Mouse (Mus musculus): ENCODE data around the gene N4bp2. TPM values are rescaled to one million over a fixed set of nuclear protein-coding genes. Genes with fewer than 3 reads are reported as not detected.

N4bp2 gene
- total and polyA plus RNA-seq, 3 experiments, result 2.4 to 11.1 (median 11.1) TPM

GRCm38 (mm10) chr5:65748880-65749279 is 14.4 kb upstream of the N4bp2 start:
- no peak for DNase-seq
- H3K9ac ChIP-seq (ENCODE audit: low read depth, low read length), result no peak overlapping the region
- intact Hi-C loops (cut with DNase I), result no loop called here
- H3K27me3 ChIP-seq (ENCODE audit: control insufficient read depth, insufficient read depth, low read length), result no peaks in the 10 kb centered on the region
- no peak overlapping the region for H3K4me3 ChIP-seq
- H3K79me2 ChIP-seq (replicated peaks; ENCODE audit: control insufficient read depth, insufficient read depth, low read length), result no peaks in the 10 kb centered on the region
- no peaks in the 10 kb centered on the region for H3K4me1 ChIP-seq (ENCODE audit: control insufficient read depth, insufficient read depth, low read length)
- TF ChIP-seq POLR2A (IDR thresholded peaks at IDR 0.05; ENCODE audit: insufficient read depth, low read depth, low read length) (no peak), CTCF (IDR thresholded peaks at IDR 0.05) (no peak), EP300 (IDR thresholded peaks at IDR 0.05; ENCODE audit: insufficient read depth, low read depth, low read length) (no peak)
- no peaks in the 10 kb centered on the region for H3K36me3 ChIP-seq (ENCODE audit: control insufficient read depth, insufficient read depth, low read length)
- H3K27ac ChIP-seq, result no peak overlapping the region

GRCm38 (mm10) chr5:65752021-65752420 is 11.3 kb upstream of the N4bp2 start:
- H3K36me3 ChIP-seq (ENCODE audit: control insufficient read depth, insufficient read depth, low read length), result no peaks in the 10 kb centered on the region

GRCm38 (mm10) chr5:65755859-65756258 is 7.5 kb upstream of the N4bp2 start:
- TF ChIP-seq EP300 (IDR thresholded peaks at IDR 0.05; ENCODE audit: insufficient read depth, low read depth, low read length), result no peak
- TF ChIP-seq POLR2A (IDR thresholded peaks at IDR 0.05; ENCODE audit: insufficient read depth, low read depth, low read length), result no peak
- no peak for TF ChIP-seq CTCF (IDR thresholded peaks at IDR 0.05)
- no peaks in the 10 kb centered on the region for H3K27me3 ChIP-seq (ENCODE audit: control insufficient read depth, insufficient read depth, low read length)
- H3K4me3 ChIP-seq, result no peak overlapping the region
- no peak overlapping the region for H3K9ac ChIP-seq (ENCODE audit: low read depth, low read length)
- no peaks in the 10 kb centered on the region for H3K4me1 ChIP-seq (ENCODE audit: control insufficient read depth, insufficient read depth, low read length)
- no peaks in the 10 kb centered on the region for H3K36me3 ChIP-seq (ENCODE audit: control insufficient read depth, insufficient read depth, low read length)
- DNase-seq, result peak; percentile 26 to 49
- 27% methylated on average over 5 of the region's 5 CpGs for WGBS
- no peak overlapping the region for H3K27ac ChIP-seq
- intact Hi-C loops (cut with DNase I), result no loop called here
- no peaks in the 10 kb centered on the region for H3K79me2 ChIP-seq (replicated peaks; ENCODE audit: control insufficient read depth, insufficient read depth, low read length)

More at GRCm38 (mm10) chr5:65752021-65752420, 11.3 kb upstream of the N4bp2 start:
- no peak overlapping the region for H3K27ac ChIP-seq
- no peaks in the 10 kb centered on the region for H3K79me2 ChIP-seq (replicated peaks; ENCODE audit: control insufficient read depth, insufficient read depth, low read length)
- intact Hi-C loops (cut with DNase I), result no loop called here
- DNase-seq, result no peak
- no peak for TF ChIP-seq POLR2A (IDR thresholded peaks at IDR 0.05; ENCODE audit: insufficient read depth, low read depth, low read length)
- TF ChIP-seq CTCF (IDR thresholded peaks at IDR 0.05), result no peak
- TF ChIP-seq EP300 (IDR thresholded peaks at IDR 0.05; ENCODE audit: insufficient read depth, low read depth, low read length), result no peak
- H3K4me3 ChIP-seq, result no peak overlapping the region
- H3K4me1 ChIP-seq (ENCODE audit: control insufficient read depth, insufficient read depth, low read length), result no peaks in the 10 kb centered on the region
- WGBS, result 22% methylated on average over 4 of the region's 4 CpGs
- no peak overlapping the region for H3K9ac ChIP-seq (ENCODE audit: low read depth, low read length)
- H3K27me3 ChIP-seq (ENCODE audit: control insufficient read depth, insufficient read depth, low read length), result no peaks in the 10 kb centered on the region

- Histone ChIP-seq H3K4me1 (ENCODE audit: control insufficient read depth, insufficient read depth, low read length) (peaks cover 2% of the 10 kb centered on the region), H3K36me3 (ENCODE audit: control insufficient read depth, insufficient read depth, low read length) (peaks cover 2% of the 10 kb centered on the region), H3K79me2 (replicated peaks; ENCODE audit: control insufficient read depth, insufficient read depth, low read length) (no peaks in the 10 kb centered on the region), H3K27me3 (ENCODE audit: control insufficient read depth, insufficient read depth, low read length) (no peaks in the 10 kb centered on the region), H3K9ac (ENCODE audit: low read depth, low read length) (no peak overlapping the region), H3K27ac (no peak overlapping the region), H3K4me3 (no peak overlapping the region)
- TF ChIP-seq EP300 (IDR thresholded peaks at IDR 0.05; ENCODE audit: insufficient read depth, low read depth, low read length), result no peak
- TF ChIP-seq POLR2A (IDR thresholded peaks at IDR 0.05; ENCODE audit: insufficient read depth, low read depth, low read length), result no peak
- no peak for TF ChIP-seq CTCF (IDR thresholded peaks at IDR 0.05)
- 79% methylated on average over 1 of the region's 1 CpGs for WGBS
- no peak for DNase-seq
- intact Hi-C loops (cut with DNase I), result no loop called here
Observed at GRCm38 (mm10) chr5:65757110-65757509, 6.2 kb upstream of the N4bp2 start.

GRCm38 (mm10) chr5:65760041-65760440 is 3.3 kb upstream of the N4bp2 start:
- Histone ChIP-seq H3K4me3 (no peak overlapping the region), H3K4me1 (ENCODE audit: control insufficient read depth, insufficient read depth, low read length) (peaks cover 2% of the 10 kb centered on the region), H3K9ac (ENCODE audit: low read depth, low read length) (no peak overlapping the region), H3K27me3 (ENCODE audit: control insufficient read depth, insufficient read depth, low read length) (no peaks in the 10 kb centered on the region), H3K27ac (no peak overlapping the region), H3K36me3 (ENCODE audit: control insufficient read depth, insufficient read depth, low read length) (peaks cover 2% of the 10 kb centered on the region), H3K79me2 (replicated peaks; ENCODE audit: control insufficient read depth, insufficient read depth, low read length) (no peaks in the 10 kb centered on the region)
- 94% methylated on average over 4 of the region's 4 CpGs for WGBS
- no peak for TF ChIP-seq POLR2A (IDR thresholded peaks at IDR 0.05; ENCODE audit: insufficient read depth, low read depth, low read length)
- TF ChIP-seq EP300 (IDR thresholded peaks at IDR 0.05; ENCODE audit: insufficient read depth, low read depth, low read length), result no peak
- TF ChIP-seq CTCF (IDR thresholded peaks at IDR 0.05), result no peak
- intact Hi-C loops (cut with DNase I), result loop anchor here (5.0 to 10.0 kb wide), 3 partner anchors 268 to 435 kb away; partner anchors contain the start of genes Gm43552, Lias and Rpl9
- no peak for DNase-seq

GRCm38 (mm10) chr5:65760599-65760998 is 2.7 kb upstream of the N4bp2 start:
- no peaks in the 10 kb centered on the region for H3K79me2 ChIP-seq (replicated peaks; ENCODE audit: control insufficient read depth, insufficient read depth, low read length)
- intact Hi-C loops (cut with DNase I), result loop anchor here (5.0 to 10.0 kb wide), 3 partner anchors 268 to 436 kb away; partner anchors contain the start of genes Gm43552, Lias and Rpl9
- WGBS, result 73% methylated on average over 2 of the region's 2 CpGs
- peaks cover 2% of the 10 kb centered on the region for H3K36me3 ChIP-seq (ENCODE audit: control insufficient read depth, insufficient read depth, low read length)
- H3K27me3 ChIP-seq (ENCODE audit: control insufficient read depth, insufficient read depth, low read length), result no peaks in the 10 kb centered on the region
- peaks cover 2% of the 10 kb centered on the region for H3K4me1 ChIP-seq (ENCODE audit: control insufficient read depth, insufficient read depth, low read length)
- H3K4me3 ChIP-seq, result no peak overlapping the region
- no peak overlapping the region for H3K27ac ChIP-seq
- no peak for DNase-seq
- no peak overlapping the region for H3K9ac ChIP-seq (ENCODE audit: low read depth, low read length)
- TF ChIP-seq POLR2A (IDR thresholded peaks at IDR 0.05; ENCODE audit: insufficient read depth, low read depth, low read length) (no peak), EP300 (IDR thresholded peaks at IDR 0.05; ENCODE audit: insufficient read depth, low read depth, low read length) (no peak)
